Mouse (Mus musculus) testis, adult 2 months (tissue): ENCODE measurements at regions not wholly inside any gene's neighbourhood (a gene's known extent, or its start where the extent isn't known, plus 50 kb on each side); places are given as distances from the start of the nearest gene placed in this dataset.

Experiments
- CTCF ChIP-seq: fragments of 200-500 bp; IDR thresholded peaks from 2 replicates; pipeline ENCODE4 v1.5.1; 2012; ENCODE audit warnings: low read depth, mild to moderate bottlenecking, inconsistent platforms, low read length, moderate library complexity; ENCODE audit not compliant: control insufficient read depth, insufficient read depth, insufficient replicate concordance
- POLR2A ChIP-seq: fragments of 200-500 bp; IDR thresholded peaks from 2 replicates; pipeline ENCODE4 v1.6.1; 2012; ENCODE audit warnings: low read depth, mild to moderate bottlenecking, inconsistent platforms, low read length, moderate library complexity; ENCODE audit not compliant: control insufficient read depth

DNA sequence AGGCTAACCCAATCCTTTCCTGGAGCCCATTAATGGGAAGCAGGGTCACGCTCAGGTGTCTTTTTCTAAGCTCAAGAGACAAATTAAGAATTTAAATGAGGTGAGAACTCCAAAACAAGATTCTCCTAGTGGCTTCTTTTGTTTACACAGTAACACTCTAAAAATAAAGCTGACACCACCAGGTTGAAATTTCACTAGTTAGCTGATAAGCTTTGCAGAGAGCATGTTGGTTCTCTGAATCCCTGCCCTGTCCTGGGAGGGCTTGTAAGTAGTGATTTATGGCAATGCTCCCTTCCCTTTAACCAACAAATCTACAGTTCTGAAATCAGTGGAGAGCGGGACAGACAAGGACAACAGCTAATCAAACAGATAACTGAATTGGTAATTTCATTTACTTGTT, 132.6 kb downstream of the Alx1 start:
- TF ChIP-seq CTCF = no peak
- no peak for TF ChIP-seq POLR2A
